Mouse (Mus musculus): ENCODE measurements around the gene Daxx. TPM values are rescaled to one million over a fixed set of nuclear protein-coding genes. Genes with fewer than 3 reads are reported as not detected.
A peak's percentile ranks its signal among the peaks of the same experiment; 100 is the strongest.
"Not testable (repeated sequence)": the region's sequence is repeated elsewhere in the genome, so short reads cannot be mapped to it uniquely, and the experiment has no call there.

Gene Daxx
- total RNA-seq, 2 experiments from 2014 or later, result 26.0 to 26.2 TPM

DNA sequence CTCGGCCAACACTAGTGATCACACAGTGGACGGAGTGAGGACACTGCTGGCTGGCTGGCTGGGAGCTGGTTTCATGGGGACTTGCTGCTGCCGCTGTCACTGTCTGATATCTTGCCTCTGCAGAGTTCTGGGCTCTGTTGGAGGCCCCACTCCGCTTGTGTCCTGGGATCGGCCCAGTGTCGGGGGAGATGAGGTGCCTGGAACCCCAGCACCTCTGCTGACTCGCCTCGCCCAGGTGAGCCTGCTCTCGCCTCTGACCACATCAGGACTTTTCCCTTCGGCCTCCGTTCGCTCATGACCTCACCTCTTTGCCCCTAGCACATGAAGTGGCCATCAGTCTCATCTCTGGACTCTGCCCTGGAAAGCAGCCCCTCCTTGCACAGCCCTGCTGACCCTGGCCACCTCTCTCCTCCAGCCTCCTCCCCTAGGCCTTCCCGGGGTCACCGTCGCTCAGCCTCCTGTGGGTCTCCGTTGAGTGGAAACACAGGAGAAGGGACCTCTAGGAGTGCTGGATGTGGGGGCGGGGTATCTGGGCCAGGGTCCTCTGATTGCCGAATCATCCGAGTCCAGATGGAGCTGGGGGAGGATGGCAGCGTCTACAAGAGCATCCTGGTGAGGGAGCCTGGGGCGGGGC, 26.3 kb downstream of the Daxx start:
- intact Hi-C loops (cut with DNase I), result no loop called here
- DNase-seq (ENCODE audit: low spot score in 2 of 2), result no peak

DNA sequence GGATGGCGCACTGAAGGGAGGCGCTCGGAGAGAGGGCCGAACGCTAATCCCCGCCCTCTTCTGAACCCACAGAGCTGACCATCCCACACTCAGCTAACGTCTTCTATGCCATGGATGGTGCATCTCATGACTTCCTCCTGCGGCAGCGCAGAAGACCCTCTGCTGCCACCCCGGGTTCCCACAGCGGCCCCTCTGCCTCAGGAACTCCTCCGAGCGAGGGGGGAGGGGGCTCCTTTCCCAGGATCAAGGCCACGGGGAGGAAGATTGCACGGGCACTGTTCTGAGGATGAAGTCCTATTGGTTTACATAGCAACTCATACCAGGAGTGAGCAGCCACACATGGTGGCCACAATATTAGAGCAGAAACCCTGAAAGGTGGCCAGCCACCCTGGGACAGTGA, 27.8 kb downstream of the Daxx start:
- intact Hi-C loops (cut with DNase I), result no loop called here
- DNase-seq (ENCODE audit: low spot score in 2 of 2), result no peak

DNA sequence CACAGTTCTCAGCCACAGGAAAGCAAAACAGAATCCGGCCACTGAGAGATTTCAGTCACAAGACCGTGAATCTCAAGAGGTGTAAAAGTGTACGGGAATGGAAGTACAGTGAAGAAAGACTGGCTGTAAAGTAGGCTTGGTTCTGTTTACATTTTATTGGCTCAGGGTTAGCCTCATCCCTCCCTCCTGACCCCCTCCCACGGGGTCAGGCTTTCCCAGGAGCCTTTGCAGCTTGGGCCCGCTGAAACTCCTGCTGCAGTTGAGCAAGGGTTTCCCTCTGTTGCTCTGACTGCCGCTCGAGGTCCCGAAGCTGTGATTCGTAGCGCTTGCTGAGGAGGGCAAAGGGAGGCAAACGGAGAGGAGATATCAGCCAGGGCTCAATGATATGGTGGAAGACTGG, 29.6 kb downstream of the Daxx start:
- no peak for DNase-seq (ENCODE audit: low spot score in 2 of 2)
- intact Hi-C loops (cut with DNase I), result no loop called here

DNA sequence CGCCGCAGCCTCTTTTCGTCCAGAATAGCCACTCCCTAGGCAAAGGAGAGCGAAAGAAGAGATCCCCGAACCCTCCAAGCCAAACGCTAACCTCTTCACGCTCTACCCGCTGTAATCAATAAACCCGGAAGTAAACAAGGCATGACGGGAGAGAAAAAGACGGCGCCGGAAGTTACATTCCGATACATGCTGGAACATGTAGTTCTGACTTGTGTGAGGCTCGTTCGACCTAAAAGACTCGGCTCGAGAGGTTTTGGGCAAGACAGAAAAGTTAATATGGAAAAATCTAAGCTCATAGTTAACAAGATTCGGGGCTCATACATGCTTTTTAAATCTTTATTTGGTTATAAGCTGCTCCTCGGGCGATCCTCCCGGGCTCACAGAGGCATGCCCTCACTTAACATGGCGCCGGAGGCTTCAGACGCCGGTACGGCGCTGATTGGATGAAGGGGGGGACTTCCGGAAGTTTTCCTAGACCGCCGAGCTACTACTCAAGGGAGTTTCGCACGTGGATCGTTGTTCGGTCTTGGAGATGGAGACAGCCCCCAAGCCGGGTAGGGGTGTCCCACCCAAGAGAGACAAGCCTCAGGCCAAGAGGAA, 31.1 kb downstream of the Daxx start, which contains the start of the genes Pfdn6 and Wdr46:
TSS of gene Pfdn6 (minus strand) at position 138 of the 600 bp plus-strand sequence.
TSS of gene Wdr46 (plus strand) at position 455 of the 600 bp plus-strand sequence.
- peak; percentile 90 to 95 for DNase-seq (ENCODE audit: low spot score in 2 of 2)
- intact Hi-C loops (cut with DNase I), result loop anchor here (1.0 kb wide), 2 partner anchors 11 to 15 kb away; partner anchors contain the start of genes B3galt4 and Vps52

DNA sequence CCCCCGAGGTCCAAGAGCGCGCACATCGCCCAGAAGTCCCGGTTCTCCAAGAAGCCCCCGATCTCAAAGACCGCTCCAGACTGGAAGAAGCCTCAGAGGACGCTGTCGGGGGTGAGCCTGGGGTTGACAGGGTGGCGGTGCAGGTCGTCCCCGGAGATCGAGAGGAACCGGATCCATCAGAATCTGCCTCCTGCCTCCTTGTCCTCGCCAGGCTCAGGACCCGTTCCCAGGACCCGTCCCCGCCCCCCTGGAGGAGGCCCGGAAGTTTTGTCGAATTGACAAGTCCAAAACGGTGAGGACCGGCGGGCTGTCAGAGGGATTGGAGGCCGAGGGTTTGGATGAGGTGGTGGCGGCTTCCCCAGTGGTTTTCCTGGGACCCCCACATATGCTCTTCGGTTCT, 31.8 kb downstream of the Daxx start:
- intact Hi-C loops (cut with DNase I), result loop anchor here (1.0 kb wide), 2 partner anchors 10 to 14 kb away; partner anchors contain the start of genes B3galt4 and Vps52
- DNase-seq (ENCODE audit: low spot score in 2 of 2), result no peak

DNA sequence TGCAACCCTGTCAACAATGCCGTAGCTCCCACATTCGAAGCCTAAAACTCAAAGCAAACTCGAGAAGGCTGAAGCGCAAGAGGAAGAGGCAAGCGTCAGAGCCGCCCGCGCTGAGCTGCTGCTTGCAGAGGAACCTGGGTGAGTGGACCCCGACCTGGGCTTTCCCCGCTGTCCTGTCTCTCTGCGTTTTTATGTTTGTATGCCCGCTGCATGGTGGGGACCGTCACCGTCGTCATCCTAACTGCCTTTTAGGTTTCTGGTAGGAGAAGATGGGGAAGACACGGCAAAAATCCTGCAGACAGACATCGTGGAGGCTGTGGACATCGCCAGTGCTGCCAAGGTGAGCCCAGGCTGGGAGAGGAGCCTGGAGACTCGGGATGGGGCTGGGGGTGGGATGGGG, 32.2 kb downstream of the Daxx start:
- no peak for DNase-seq (ENCODE audit: low spot score in 2 of 2)
- intact Hi-C loops (cut with DNase I), result no loop called here

DNA sequence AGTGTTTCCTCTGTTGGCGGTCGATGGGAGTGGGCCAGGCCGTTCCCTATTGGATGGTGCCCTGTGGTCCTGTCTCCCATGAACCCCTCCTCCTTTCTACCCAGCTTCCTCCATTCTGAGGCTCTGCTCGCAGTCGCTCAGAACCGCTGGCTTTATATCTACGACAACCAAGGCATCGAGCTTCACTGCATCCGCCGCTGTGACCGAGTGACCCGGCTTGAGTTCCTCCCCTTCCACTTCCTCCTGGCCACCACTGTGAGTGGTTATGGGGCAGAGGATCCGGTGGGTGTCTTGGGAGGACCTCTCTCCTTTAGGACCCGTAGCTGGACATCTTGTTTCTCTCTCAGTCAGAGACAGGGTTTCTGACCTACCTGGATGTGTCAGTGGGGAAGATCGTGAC, 34.2 kb downstream of the Daxx start:
- no peak for DNase-seq (ENCODE audit: low spot score in 2 of 2)
- intact Hi-C loops (cut with DNase I), result no loop called here

DNA sequence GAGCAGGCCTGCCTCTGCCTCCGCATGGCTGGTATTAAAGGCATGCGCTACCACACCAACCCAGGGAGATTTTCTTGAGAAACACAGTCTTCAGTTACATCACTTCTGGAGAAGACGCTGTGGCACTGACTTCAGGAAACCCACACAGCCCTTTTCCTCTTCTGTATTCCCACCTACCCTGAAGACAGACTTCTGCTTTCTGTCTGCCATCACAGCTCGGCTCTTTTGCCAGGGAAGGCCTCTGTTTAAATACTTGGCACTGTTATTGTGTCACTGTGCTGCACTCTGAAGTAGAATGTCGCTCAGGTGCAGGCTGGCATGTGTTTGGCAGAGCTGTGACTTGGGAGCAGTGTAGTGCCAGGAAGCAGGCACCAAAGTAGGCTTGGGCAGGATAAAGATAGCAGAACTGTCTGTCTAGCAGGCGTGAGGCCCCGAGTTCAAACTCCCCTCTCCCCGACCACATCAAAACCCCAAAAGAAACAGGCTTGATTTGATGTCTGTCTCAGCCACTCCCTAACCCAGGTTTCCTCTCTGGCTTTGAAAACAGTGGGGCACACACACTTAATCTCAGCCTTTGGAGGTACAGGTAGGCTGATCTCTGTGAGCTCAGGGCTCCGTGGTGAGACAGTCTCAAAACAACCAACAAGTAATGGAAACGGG, 38.3 kb downstream of the Daxx start:
- intact Hi-C loops (cut with DNase I), result no loop called here
- peak in 1 of 2 experiments; percentile 63 for DNase-seq (ENCODE audit: low spot score in 2 of 2)

DNA sequence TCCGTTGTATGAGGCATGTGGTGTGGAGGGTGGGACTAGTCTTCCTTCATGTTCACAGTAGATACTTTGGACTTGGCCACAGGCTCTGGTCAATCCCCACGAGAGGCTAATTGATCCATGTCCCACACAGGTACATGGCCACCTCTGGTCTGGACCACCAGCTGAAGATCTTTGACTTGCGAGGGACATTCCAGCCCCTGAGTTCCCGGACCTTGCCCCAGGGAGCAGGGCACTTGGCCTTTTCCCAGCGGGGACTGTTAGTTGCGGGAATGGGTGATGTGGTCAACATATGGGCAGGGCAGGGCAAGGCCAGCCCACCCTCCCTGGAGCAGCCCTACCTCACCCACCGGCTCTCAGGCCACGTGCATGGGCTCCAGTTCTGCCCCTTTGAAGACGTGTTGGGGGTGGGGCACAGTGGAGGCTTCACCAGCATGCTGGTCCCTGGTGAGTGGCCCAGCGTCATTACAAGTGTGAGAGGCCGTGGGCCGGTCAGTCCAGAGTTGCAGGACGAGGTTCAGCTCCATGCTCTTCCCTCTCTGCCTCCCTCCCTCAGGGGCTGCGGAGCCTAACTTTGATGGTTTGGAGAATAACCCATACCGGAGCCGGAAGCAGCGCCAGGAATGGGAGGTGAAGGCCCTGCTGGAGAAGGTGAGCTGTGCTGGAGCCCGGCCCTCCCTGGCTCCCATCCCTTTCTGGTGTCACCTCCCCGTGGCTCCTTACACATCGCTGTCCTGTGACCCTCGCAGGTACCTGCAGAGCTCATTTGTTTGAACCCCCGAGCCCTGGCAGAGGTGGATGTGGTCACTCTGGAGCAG, 39.1 kb downstream of the Daxx start:
- intact Hi-C loops (cut with DNase I), result no loop called here
- DNase-seq (ENCODE audit: low spot score in 2 of 2), result no peak

DNA sequence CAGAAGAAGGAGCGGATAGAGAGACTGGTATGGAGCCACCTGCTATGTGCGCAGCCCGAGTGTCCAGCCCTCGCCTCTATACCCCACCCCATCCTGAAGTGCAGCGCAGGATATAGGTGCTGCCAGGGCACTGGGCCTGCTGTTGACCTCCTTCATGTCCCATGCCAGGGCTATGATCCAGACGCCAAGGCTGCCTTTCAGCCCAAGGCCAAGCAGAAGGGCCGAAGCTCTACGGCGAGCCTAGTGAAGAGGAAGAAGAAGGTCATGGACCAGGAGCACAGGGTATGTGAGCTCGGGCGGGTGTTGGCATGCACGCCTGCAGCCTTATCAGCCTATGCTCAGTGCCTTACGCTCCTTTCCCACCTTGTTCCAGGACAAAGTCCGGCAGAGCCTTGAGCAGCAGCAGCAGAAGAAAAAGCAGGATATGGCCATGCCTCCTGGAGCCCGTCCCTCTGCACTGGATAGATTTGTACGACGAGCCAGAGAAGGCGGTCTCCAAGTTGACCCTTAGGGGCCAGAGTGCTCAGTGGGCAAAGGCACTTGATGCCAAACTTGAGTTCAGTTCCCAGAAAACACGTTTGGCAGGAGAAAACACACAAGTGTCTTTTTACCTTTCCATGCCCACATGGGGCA, 39.8 kb downstream of the Daxx start:
- no peak for DNase-seq (ENCODE audit: low spot score in 2 of 2)
- intact Hi-C loops (cut with DNase I), result no loop called here

DNA sequence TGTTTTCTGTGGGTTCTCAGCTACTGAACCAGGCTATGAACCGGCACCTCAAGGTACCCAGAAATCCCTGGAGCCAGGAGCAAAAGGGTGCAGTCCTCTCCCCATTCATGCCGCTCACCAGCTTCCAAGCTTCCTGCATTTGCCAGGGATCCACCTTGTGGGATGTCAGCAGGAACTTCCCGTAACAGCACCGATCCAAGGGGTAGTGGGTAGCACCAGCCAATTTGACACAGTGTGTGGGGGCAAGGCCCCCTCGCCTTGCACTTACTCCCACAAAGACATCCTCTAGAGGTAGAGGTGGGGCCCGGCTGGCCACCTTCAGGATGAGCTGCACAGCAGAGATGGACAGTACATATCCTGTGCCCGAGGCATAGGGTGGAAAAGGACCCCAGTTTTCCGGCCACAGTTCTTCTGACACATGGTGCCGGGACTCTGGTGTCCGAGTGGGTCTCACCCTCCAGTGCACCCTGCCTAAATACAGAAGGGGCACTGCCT, 41.0 kb downstream of the Daxx start:
- intact Hi-C loops (cut with DNase I), result no loop called here
- no peak for DNase-seq (ENCODE audit: low spot score in 2 of 2)

DNA sequence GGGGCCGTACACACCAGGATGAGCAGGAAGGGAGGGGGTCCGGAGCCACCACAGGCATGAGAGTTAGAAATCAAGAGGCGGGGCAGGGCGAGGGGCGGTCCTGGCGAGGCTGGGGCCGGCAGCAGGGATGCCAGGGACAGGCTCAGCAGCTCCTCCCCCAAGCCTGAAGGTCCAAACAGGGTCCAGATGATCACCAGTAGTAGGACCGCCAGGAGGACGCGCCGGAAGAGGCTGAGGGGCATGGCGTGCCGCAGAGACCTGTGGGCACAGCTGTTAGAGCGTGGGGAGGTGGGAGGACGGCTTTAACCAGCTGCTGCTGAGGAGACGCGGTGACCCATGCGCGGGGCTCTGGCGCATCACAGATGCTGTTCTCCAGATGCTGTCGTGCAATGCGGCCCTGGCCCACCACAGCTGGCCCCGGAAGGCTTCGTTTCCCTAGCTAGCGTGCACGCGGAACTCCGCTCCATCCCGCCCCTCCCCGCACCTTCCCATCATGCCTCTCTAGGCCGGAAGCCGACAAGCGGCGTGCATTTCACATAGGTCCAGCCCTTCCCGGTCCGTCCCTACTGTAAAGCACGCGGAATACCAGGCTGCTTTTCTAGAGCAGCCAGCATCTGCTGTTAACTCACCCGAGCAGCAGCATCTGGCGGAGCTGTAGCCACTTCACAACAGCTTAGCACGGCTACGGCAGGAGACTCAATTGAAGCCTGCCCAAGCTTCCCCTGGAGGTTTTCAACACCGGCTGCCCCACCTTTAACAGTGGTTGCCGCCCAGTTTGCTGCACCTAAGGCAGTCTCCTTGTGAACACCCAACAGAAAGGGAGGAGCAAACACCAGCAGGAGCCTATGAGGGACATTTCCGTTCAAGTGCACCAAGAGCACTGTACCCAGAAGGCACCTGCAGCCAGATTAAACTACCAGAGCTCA, 42.1 kb downstream of the Daxx start, which contains the start of gene B3galt4:
TSS of gene B3galt4 (minus strand) at position 468 of the 926 bp plus-strand sequence.
- peak; percentile 79 to 85 for DNase-seq (ENCODE audit: low spot score in 2 of 2)
- intact Hi-C loops (cut with DNase I), result loop anchor here (1.0 kb wide), 2 partner anchors 11 to 22 kb away; partner anchors contain the start of genes Pfdn6, Rgl2 and Wdr46

DNA sequence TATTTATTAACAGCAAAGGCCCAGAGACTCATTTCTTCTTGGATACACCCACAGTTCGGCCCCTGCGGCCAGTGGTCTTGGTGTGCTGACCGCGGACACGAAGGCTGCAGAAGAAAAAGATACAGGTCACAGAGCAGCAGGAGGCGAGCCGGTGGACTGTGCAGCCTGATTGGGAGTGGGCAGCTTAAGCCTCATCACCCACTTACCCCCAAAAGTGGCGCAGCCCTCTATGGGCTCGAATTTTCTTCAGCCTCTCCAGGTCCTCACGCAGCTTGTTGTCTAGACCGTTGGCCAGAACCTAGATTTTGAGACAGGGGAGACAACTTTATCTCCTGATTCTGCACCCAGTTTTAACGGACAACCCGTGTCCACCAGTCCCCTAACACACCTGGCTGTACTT, 42.8 kb downstream of the Daxx start:
- intact Hi-C loops (cut with DNase I); DNase-seq (ENCODE audit: low spot score in 2 of 2): not testable (repeated sequence)

DNA sequence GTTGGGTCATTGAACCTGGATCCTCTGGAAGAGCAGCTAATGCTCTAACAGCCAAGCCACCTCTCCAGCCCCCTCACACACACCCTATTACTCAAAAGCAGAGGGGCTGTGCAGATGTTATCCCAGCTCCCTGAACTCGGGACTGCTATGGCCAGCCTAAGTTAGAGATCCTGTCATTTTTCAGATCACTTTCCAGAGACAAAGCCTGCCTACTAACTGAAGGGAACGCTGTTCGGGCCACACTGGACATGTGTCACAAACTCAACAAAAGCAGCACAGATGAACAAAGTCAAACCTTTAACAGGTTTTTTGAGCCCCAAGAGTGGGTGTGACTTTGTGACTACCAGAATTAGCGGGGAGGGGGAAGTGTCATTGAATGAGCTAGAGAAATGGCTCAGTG, 43.7 kb downstream of the Daxx start:
- no peak for DNase-seq (ENCODE audit: low spot score in 2 of 2)
- intact Hi-C loops (cut with DNase I), result no loop called here

DNA sequence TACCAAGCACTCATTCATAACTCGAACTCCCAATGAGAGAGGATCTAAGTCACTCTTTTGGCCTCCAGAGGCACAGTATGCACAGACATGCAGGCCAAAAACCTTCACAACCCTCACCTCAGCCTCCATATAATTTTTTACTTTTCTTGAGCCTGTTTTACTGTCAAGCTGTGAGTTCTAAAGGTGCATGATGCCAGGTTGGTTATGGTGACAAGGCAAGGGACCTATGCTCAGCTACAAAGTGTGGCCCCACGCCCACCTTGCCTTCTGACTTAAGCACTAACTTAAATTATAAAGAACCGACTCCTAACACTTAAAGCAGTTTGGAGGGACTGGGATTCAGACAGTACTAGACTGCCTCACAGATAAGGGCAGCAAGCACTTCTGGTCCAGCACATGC, 44.1 kb downstream of the Daxx start:
- intact Hi-C loops (cut with DNase I), result no loop called here

DNA sequence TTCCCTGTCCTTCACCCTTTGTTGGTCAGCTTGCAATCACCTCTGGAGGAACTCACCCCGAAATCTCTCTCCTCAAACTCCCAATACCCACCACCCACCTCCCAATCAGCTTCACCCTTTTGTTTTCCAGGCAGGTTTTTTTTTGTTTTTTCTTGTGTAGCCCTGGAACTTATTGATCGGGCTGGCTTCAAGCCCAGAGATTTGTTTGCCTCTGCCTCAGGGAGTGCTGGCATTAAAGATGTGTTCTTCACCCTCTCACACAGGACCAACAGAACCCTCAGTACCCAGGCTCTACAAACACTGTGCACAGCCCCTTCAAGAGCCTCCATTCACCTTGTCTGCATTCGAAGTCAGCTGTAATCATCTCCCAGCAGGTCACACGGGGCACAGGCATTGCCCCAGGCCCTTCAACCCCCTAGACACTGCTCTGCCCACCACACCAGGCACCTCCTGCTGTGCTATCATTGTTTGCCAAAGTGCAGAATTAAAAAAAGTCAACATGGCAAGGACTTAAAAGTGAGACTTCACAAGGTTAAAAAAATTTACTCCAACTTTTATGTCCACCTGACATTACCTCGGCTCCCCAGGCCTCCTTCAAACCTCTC, 44.8 kb downstream of the Daxx start:
- DNase-seq (ENCODE audit: low spot score in 2 of 2), result no peak
- intact Hi-C loops (cut with DNase I), result no loop called here

More for the DNA sequence above, 44.1 kb downstream of the Daxx start:
- no peak for DNase-seq (ENCODE audit: low spot score in 2 of 2)

DNA sequence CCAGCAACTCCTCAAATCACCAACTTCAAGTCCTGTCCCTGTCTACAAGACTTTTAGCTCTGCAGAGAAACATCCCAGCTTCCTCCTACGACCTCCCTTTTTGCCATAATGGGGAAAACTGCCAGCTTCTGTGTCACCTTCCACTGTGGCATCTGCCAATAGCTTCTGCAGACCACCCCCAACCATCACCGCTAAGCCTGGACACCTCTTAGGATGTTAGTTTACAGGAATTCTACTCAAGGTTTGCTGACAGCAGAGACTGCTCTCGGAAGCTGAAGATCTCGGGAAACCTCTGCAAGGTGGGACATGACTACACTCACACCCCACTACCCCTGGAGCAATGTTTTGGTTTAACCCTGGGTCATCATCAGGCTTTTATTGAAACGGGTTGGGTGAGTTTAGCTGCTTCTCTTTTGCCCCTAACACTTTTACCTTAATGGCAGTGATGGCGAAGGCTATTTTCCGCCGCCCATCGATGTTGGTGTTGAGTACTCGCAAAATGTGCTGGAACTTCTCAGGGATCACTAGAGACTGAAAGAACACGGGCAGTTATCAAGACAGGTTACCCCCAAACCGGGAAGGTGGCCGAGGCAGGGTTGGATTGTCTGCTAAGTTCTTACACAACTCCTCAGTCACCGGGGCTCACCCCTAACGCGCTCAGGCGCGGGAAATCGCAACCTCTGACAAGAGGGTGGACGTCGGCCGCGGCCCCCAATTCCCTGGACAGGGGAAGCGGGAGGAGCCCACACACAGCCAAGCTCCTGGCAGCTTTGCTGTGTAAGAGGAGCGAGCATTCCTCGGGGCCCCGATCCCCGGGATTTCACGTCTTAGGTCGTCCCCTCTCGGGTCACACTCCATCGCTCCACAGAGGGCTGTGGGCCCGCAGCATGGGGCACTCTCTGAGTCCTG, 45.7 kb downstream of the Daxx start:
- DNase-seq (ENCODE audit: low spot score in 2 of 2), result no peak
- intact Hi-C loops (cut with DNase I), result loop anchor here (1.0 to 5.0 kb wide), 3 partner anchors 15 to 1392 kb away; partner anchors contain the start of genes Pfdn6 and Wdr46

All from left cerebral cortex, postnatal 25 days (tissue).